Comparison of ENCODE assay signal across 7 mouse cellular contexts in genomic region chr16:4642190-4642589, GRCm38 (mm10). TPM values are rescaled to one million over a fixed set of nuclear protein-coding genes. Genes with fewer than 3 reads are reported as not detected.
DNase-seq lines count a peak whose midpoint lies in the region; ATAC-seq and TF ChIP-seq lines count a peak whose summit lies in the region.

No protein-coding gene starts in this region.

- peak overlapping the region; percentile 77 for H3K27ac ChIP-seq in embryonic facial prominence, embryonic 14.5 days (replicated peaks; ENCODE audit: low read depth, low read length)
- H3K27ac ChIP-seq in left cerebral cortex, adult 2 months: peak overlapping the region; percentile 82
- H3K27ac ChIP-seq in testis, adult 2 months (ENCODE audit: control insufficient read depth, insufficient read depth, low read depth, low read length): peak overlapping the region; percentile 50; the same call in 1 of the 2 replicates

- peaks cover 49% of the 10 kb centered on the region for H3K4me1 ChIP-seq in embryonic facial prominence, embryonic 14.5 days (ENCODE audit: control insufficient read depth, insufficient read depth, low read length)
- peaks cover 23% of the 10 kb centered on the region for H3K4me1 ChIP-seq in testis, adult 2 months (ENCODE audit: control insufficient read depth, insufficient read depth, low read length)

- no peak for TF ChIP-seq POLR2A in testis, adult 2 months (IDR thresholded peaks at IDR 0.05; ENCODE audit: control insufficient read depth, low read depth, low read length)

- peak overlapping the region; percentile 51 for H3K9ac ChIP-seq in embryonic facial prominence, embryonic 14.5 days (ENCODE audit: low read depth, low read length)

- H3K27me3 ChIP-seq in embryonic facial prominence, embryonic 14.5 days (replicated peaks; ENCODE audit: control insufficient read depth, insufficient read depth, low read length): no peaks in the 10 kb centered on the region
- H3K27me3 ChIP-seq in testis, adult 2 months (ENCODE audit: control insufficient read depth, insufficient read depth, low read length): no peaks in the 10 kb centered on the region

- intact Hi-C loops in heart, postnatal 36 days (cut with DNase I): no loop called here
- intact Hi-C loops in left cerebral cortex, adult 2 months (cut with DNase I): loop anchor here (1.0 kb wide), 1 partner anchor 17 kb away; no protein-coding TSS in a partner anchor

- H3K9me3 ChIP-seq in embryonic facial prominence, embryonic 14.5 days (ENCODE audit: control insufficient read depth, low read length): no peaks in the 10 kb centered on the region

- peak overlapping the region; percentile 66 for H3K4me2 ChIP-seq in embryonic facial prominence, embryonic 14.5 days (ENCODE audit: low read depth, low read length)

- DNase-seq in brain, adult 2 months (ENCODE audit: low read depth, low spot score): peak; percentile 80
- peak; percentile 90 for DNase-seq in embryonic facial prominence, embryonic 14.5 days (ENCODE audit: low spot score)
- DNase-seq in heart, postnatal 36 days: peak; percentile 58 to 60
- peak in 1 of 2 experiments; percentile 66 for DNase-seq in left cerebral cortex, adult 2 months (ENCODE audit: extremely low spot score in 1 of 2, low spot score in 2 of 2)
- peak; percentile 84 for DNase-seq in lung, postnatal 36 days
- DNase-seq in cerebellum, adult 11-12 months: no peak

- WGBS in embryonic facial prominence, embryonic 14.5 days: 20% methylated on average over 12 of the region's 13 CpGs

- H3K4me3 ChIP-seq in embryonic facial prominence, embryonic 14.5 days (ENCODE audit: low read depth, low read length): peak overlapping the region; percentile 64
- H3K4me3 ChIP-seq in left cerebral cortex, adult 2 months: no peak overlapping the region
- no peak overlapping the region for H3K4me3 ChIP-seq in testis, adult 2 months (ENCODE audit: control insufficient read depth, low read depth, low read length)

- peaks cover 16% of the 10 kb centered on the region for H3K36me3 ChIP-seq in embryonic facial prominence, embryonic 14.5 days (ENCODE audit: control insufficient read depth, insufficient read depth, low read length)
- no peaks in the 10 kb centered on the region for H3K36me3 ChIP-seq in testis, adult 2 months (ENCODE audit: control insufficient read depth, insufficient read depth, low read length)

- TF ChIP-seq CTCF in left cerebral cortex, adult 2 months (IDR thresholded peaks at IDR 0.05): no peak
- no peak for TF ChIP-seq CTCF in testis, adult 2 months (IDR thresholded peaks at IDR 0.05; ENCODE audit: control insufficient read depth, insufficient read depth, insufficient replicate concordance, low read depth, low read length)

- peak; percentile 53 for ATAC-seq in embryonic facial prominence, embryonic 14.5 days (ENCODE audit: low read depth)

RNA-seq across cellular contexts. Expression of gene Dnaja3, which starts 2.4 kb away (rescaled TPM):
- polyA plus RNA-seq in embryonic facial prominence, embryonic 14.5 days (2014; fragmentation: Nextera tagmentation; extraction: Ambion mirVana): 57.6 and 57.7 TPM in 2 replicates
- 100 to 1,000 TPM; 143 to 164 TPM for total RNA-seq in heart, postnatal 36 days (2021)
- 10 to 100 TPM; 56.9 to 62.2 TPM for total RNA-seq in left cerebral cortex, adult 2 months (2021)
- polyA plus RNA-seq in testis, adult 2 months (2012; rRNA removed): 26.7 and 28.0 TPM in 2 replicates

RNA-seq across cellular contexts. Expression of gene Vasn, which starts 2.4 kb away (rescaled TPM):
- 31.3 and 32.4 TPM in 2 replicates for polyA plus RNA-seq in embryonic facial prominence, embryonic 14.5 days (2014; fragmentation: Nextera tagmentation; extraction: Ambion mirVana)
- total RNA-seq in heart, postnatal 36 days (2021): 10 to 100 TPM in 1 of 2 experiments, 1 to 10 TPM in 1; 9.2 to 11.0 TPM
- total RNA-seq in left cerebral cortex, adult 2 months (2021): 10 to 100 TPM; 11.5 to 13.1 TPM
- 13.5 and 15.9 TPM in 2 replicates for polyA plus RNA-seq in testis, adult 2 months (2012; rRNA removed)

RNA-seq across cellular contexts. Expression of gene Pam16, which starts 17.4 kb away (rescaled TPM):
- 90.8 and 90.9 TPM in 2 replicates for polyA plus RNA-seq in embryonic facial prominence, embryonic 14.5 days (2014; fragmentation: Nextera tagmentation; extraction: Ambion mirVana)
- 100 to 1,000 TPM; 134 to 150 TPM for total RNA-seq in heart, postnatal 36 days (2021)
- total RNA-seq in left cerebral cortex, adult 2 months (2021): 10 to 100 TPM; 78.1 to 94.1 TPM
- 104 and 114 TPM in 2 replicates for polyA plus RNA-seq in testis, adult 2 months (2012; rRNA removed)

RNA-seq across cellular contexts. Expression of gene Coro7, which starts 37.4 kb away (rescaled TPM):
- 11.5 and 16.1 TPM in 2 replicates for polyA plus RNA-seq in embryonic facial prominence, embryonic 14.5 days (2014; fragmentation: Nextera tagmentation; extraction: Ambion mirVana)
- total RNA-seq in heart, postnatal 36 days (2021): 10 to 100 TPM; 13.0 to 13.7 TPM
- 10 to 100 TPM; 76.7 to 92.0 TPM for total RNA-seq in left cerebral cortex, adult 2 months (2021)
- polyA plus RNA-seq in testis, adult 2 months (2012; rRNA removed): 17.2 and 17.4 TPM in 2 replicates

RNA-seq across cellular contexts. Expression of gene Glis2, which starts 47.7 kb away (rescaled TPM):
- 34.7 and 36.3 TPM in 2 replicates for polyA plus RNA-seq in embryonic facial prominence, embryonic 14.5 days (2014; fragmentation: Nextera tagmentation; extraction: Ambion mirVana)
- total RNA-seq in heart, postnatal 36 days (2021): 10 to 100 TPM; 16.0 to 16.7 TPM
- 10 to 100 TPM; 12.9 to 16.2 TPM for total RNA-seq in left cerebral cortex, adult 2 months (2021)
- polyA plus RNA-seq in testis, adult 2 months (2012; rRNA removed): 3.7 and 4.2 TPM in 2 replicates
